Mouse (Mus musculus) liver, adult 2 months (tissue): ENCODE measurements around the gene Mmaa. TPM values are rescaled to one million over a fixed set of nuclear protein-coding genes. Genes with fewer than 3 reads are reported as not detected.

Source experiments
- DNase-seq: peaks from one replicate; pipeline ENCODE4 v3.0.0-alpha.2; 2011; ENCODE audit warnings: low read depth, low spot score; ENCODE audit errors: extremely low read depth
- H3K27ac ChIP-seq: fragments of 200-500 bp; replicated peaks from 2 replicates; pipeline ENCODE4 v1.5.1; 2012; ENCODE audit warnings: low read depth, mild to moderate bottlenecking, control low read depth, inconsistent platforms, low read length; ENCODE audit not compliant: insufficient read depth
- H3K27me3 ChIP-seq: fragments of 200-500 bp; 2 replicates; pipeline ENCODE4 v1.6.1; 2012; ENCODE audit warnings: mild to moderate bottlenecking, moderate library complexity, low read length, inconsistent platforms; ENCODE audit not compliant: control insufficient read depth, insufficient read depth
- H3K36me3 ChIP-seq: fragments of 200-500 bp; 2 replicates; pipeline ENCODE4 v1.6.1; 2012; ENCODE audit warnings: low read length, inconsistent platforms; ENCODE audit not compliant: control insufficient read depth, insufficient read depth
- H3K4me1 ChIP-seq: fragments of 200-500 bp; 2 replicates; pipeline ENCODE4 v1.6.1; 2011; ENCODE audit warnings: low read length; ENCODE audit not compliant: control insufficient read depth, insufficient read depth
- H3K4me3 ChIP-seq: fragments of 200-500 bp; 2 replicates; pipeline ENCODE4 v1.5.1; 2011; ENCODE audit warnings: low read depth, mild to moderate bottlenecking, control low read depth, low read length, moderate library complexity; ENCODE audit not compliant: insufficient read depth
- H3K79me2 ChIP-seq: fragments of 200-500 bp; 2 replicates; pipeline ENCODE4 v1.6.1; 2012; ENCODE audit warnings: inconsistent platforms, mild to moderate bottlenecking, low read length, moderate library complexity; ENCODE audit not compliant: control insufficient read depth, insufficient read depth
- H3K9ac ChIP-seq: fragments of 200-500 bp; 2 replicates; pipeline ENCODE4 v1.6.1; 2012; ENCODE audit warnings: low read depth, mild to moderate bottlenecking, control low read depth, inconsistent platforms, low read length
- CTCF ChIP-seq: fragments of 200-500 bp; IDR thresholded peaks from 2 replicates; pipeline ENCODE4 v1.5.1; 2011; ENCODE audit warnings: low read depth, low read length, control low read depth
- POLR2A ChIP-seq: fragments of 200-500 bp; IDR thresholded peaks from 2 replicates; pipeline ENCODE4 v1.6.1; 2011; ENCODE audit warnings: low read length, control low read depth; ENCODE audit not compliant: insufficient read depth; ENCODE audit errors: extremely low read depth
- WGBS: fragments of 180-500 bp; shearing (Covaris S2); methylation state at CpG from one replicate; pipeline ENCODE4 v1.1.7; 2018; 5-methylcytosine and 5-hydroxymethylcytosine counted together
- polyA plus RNA-seq: library from polyadenylated mRNA; depleted of rRNA; stranded (reverse); fragments of >200 nt; gene quantifications from 2 replicates; pipeline ENCODE4 v1.2.3, GENCODE M21; 2012
- total RNA-seq: library from RNA; depleted of rRNA; stranded (reverse); fragments of >200 nt; gene quantifications from 2 replicates; pipeline ENCODE4 v1.2.3, GENCODE M21; 2014

The Mmaa gene
- total and polyA plus RNA-seq, 2 experiments = 7.4 to 9.0 TPM

- Histone ChIP-seq H3K4me3 (no peak overlapping the region), H3K36me3 (no peaks in the 10 kb centered on the region), H3K79me2 (no peaks in the 10 kb centered on the region), H3K4me1 (no peaks in the 10 kb centered on the region), H3K27me3 (no peaks in the 10 kb centered on the region), H3K9ac (no peak overlapping the region), H3K27ac (no peak overlapping the region)
- WGBS = 97% methylated on average over 2 of the region's 2 CpGs
- TF ChIP-seq POLR2A (no peak), CTCF (no peak)
- DNase-seq = no peak
Measured at GRCm38 (mm10) chr8:79331571-79331970, 36.8 kb upstream of the Mmaa start.

DNA sequence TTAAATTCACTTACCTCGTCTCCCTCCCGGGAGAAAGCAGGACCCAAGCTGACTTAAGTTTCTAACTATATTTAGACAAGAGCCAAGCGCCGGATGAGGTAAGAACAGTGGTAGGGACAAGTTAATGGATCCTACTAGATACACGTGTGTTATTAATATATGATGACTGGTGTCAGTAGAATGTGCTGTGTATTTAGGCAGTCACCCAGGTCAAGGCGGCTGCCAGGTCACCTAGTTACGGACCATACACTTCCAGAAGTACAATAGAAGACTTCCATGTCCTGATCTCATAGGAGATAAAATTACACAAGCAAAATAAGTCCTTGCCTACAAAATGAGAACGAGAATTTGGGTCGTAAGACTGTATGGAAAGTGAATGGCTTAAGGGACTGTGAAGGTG is 36.3 kb upstream of the Mmaa start:
- DNase-seq = no peak
- H3K79me2 ChIP-seq = no peaks in the 10 kb centered on the region
- H3K27ac ChIP-seq = no peak overlapping the region
- TF ChIP-seq CTCF (no peak), POLR2A (no peak)
- H3K36me3 ChIP-seq = no peaks in the 10 kb centered on the region
- no peak overlapping the region for H3K4me3 ChIP-seq
- 78% methylated on average over 9 of the region's 9 CpGs for WGBS
- H3K27me3 ChIP-seq = no peaks in the 10 kb centered on the region
- H3K9ac ChIP-seq = no peak overlapping the region
- H3K4me1 ChIP-seq = no peaks in the 10 kb centered on the region

DNA sequence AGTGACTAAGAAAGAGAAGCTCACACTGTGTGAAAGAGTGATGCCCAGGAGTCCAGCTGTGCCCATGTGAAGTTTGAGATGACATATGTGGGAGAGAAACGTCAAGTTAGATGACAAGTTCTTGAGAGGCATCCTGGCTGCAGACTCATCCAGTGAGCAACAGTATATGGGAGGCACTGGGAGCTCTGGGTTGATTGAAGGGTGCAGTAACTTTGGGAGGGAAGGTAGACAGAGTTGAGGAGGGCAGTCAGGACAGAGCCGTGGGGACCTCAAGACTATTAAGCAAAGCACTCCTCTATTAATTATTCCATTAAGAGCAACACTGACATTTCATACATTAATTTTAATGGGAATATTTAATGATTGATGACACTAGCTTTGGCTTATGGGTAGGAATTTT is 35.0 kb upstream of the Mmaa start:
- Histone ChIP-seq H3K9ac (no peak overlapping the region), H3K27ac (no peak overlapping the region), H3K4me1 (no peaks in the 10 kb centered on the region), H3K79me2 (no peaks in the 10 kb centered on the region), H3K4me3 (no peak overlapping the region), H3K36me3 (no peaks in the 10 kb centered on the region), H3K27me3 (no peaks in the 10 kb centered on the region)
- no peak for DNase-seq
- WGBS = 80% methylated on average over 2 of the region's 2 CpGs
- TF ChIP-seq POLR2A (no peak), CTCF (no peak)

GRCm38 (mm10) chr8:79329182-79329581 is 34.4 kb upstream of the Mmaa start:
- H3K9ac ChIP-seq = no peak overlapping the region
- DNase-seq = no peak
- H3K27me3 ChIP-seq = no peaks in the 10 kb centered on the region
- no peaks in the 10 kb centered on the region; the same call in 1 of the 2 replicates for H3K4me1 ChIP-seq
- TF ChIP-seq CTCF (no peak), POLR2A (no peak)
- 90% methylated on average over 4 of the region's 4 CpGs for WGBS
- no peak overlapping the region for H3K4me3 ChIP-seq
- no peaks in the 10 kb centered on the region for H3K79me2 ChIP-seq
- H3K27ac ChIP-seq = no peak overlapping the region
- H3K36me3 ChIP-seq = no peaks in the 10 kb centered on the region

GRCm38 (mm10) chr8:79325510-79325909 is 30.8 kb upstream of the Mmaa start:
- DNase-seq = no peak
- H3K27ac ChIP-seq = no peak overlapping the region
- H3K27me3 ChIP-seq = no peaks in the 10 kb centered on the region
- no peak overlapping the region for H3K4me3 ChIP-seq
- 80% methylated on average over 6 of the region's 6 CpGs for WGBS
- no peak for TF ChIP-seq CTCF
- no peaks in the 10 kb centered on the region for H3K36me3 ChIP-seq
- H3K79me2 ChIP-seq = no peaks in the 10 kb centered on the region
- H3K4me1 ChIP-seq = no peaks in the 10 kb centered on the region; the same call in 1 of the 2 replicates
- no peak overlapping the region for H3K9ac ChIP-seq

- Histone ChIP-seq H3K9ac (no peak overlapping the region), H3K4me1 (no peaks in the 10 kb centered on the region; the same call in 1 of the 2 replicates), H3K27me3 (no peaks in the 10 kb centered on the region), H3K36me3 (no peaks in the 10 kb centered on the region), H3K79me2 (no peaks in the 10 kb centered on the region), H3K27ac (no peak overlapping the region), H3K4me3 (no peak overlapping the region)
- 86% methylated on average over 5 of the region's 5 CpGs for WGBS
- no peak for DNase-seq
- TF ChIP-seq POLR2A (no peak), CTCF (no peak)
Measured at GRCm38 (mm10) chr8:79324928-79325327, 30.2 kb upstream of the Mmaa start.
